Mouse (Mus musculus): ENCODE data around the gene Gadl1. TPM values are rescaled to one million over a fixed set of nuclear protein-coding genes. Genes with fewer than 3 reads are reported as not detected.
A peak's percentile ranks its signal among the peaks of the same experiment; 100 is the strongest.

The Gadl1 gene
- polyA plus RNA-seq, 1 experiment from 2014 or later, result 0.30 TPM

- 39% methylated on average over 7 of the region's 7 CpGs for WGBS
- no peak for ATAC-seq
- no peak overlapping the region for H3K9ac ChIP-seq (ENCODE audit: low read depth, low read length)
These were observed 4.8 kb downstream of the Gadl1 start for GRCm38 (mm10) chr9:115914006-115914405.

GRCm38 (mm10) chr9:115915586-115916270 is 6.5 kb downstream of the Gadl1 start:
- Histone ChIP-seq H3K27ac (ENCODE audit: low read depth, low read length) (no peak overlapping the region), H3K27me3 (replicated peaks; ENCODE audit: control insufficient read depth, insufficient read depth, low read length) (no peaks in the 10 kb centered on the region), H3K9ac (ENCODE audit: low read depth, low read length) (no peak overlapping the region), H3K9me3 (ENCODE audit: control insufficient read depth) (no peaks in the 10 kb centered on the region), H3K4me2 (replicated peaks; ENCODE audit: low read depth) (no peak overlapping the region), H3K4me1 (replicated peaks; ENCODE audit: control insufficient read depth, insufficient read depth, low read length) (no peaks in the 10 kb centered on the region), H3K4me3 (ENCODE audit: low read depth, low read length) (no peak overlapping the region), H3K36me3 (ENCODE audit: control insufficient read depth, insufficient read depth) (no peaks in the 10 kb centered on the region)
- WGBS, result 64% methylated on average over 14 of the region's 14 CpGs
- ATAC-seq, result no peak
- no peak for TF ChIP-seq CTCF (IDR thresholded peaks at IDR 0.05; ENCODE audit: low read depth)

More at GRCm38 (mm10) chr9:115914006-115914405, 4.8 kb downstream of the Gadl1 start:
- TF ChIP-seq CTCF (IDR thresholded peaks at IDR 0.05; ENCODE audit: low read depth), result no peak
- Histone ChIP-seq H3K27me3 (replicated peaks; ENCODE audit: control insufficient read depth, insufficient read depth, low read length) (no peaks in the 10 kb centered on the region), H3K9me3 (ENCODE audit: control insufficient read depth) (no peaks in the 10 kb centered on the region), H3K36me3 (ENCODE audit: control insufficient read depth, insufficient read depth) (no peaks in the 10 kb centered on the region), H3K27ac (ENCODE audit: low read depth, low read length) (no peak overlapping the region), H3K4me3 (ENCODE audit: low read depth, low read length) (no peak overlapping the region), H3K4me1 (replicated peaks; ENCODE audit: control insufficient read depth, insufficient read depth, low read length) (no peaks in the 10 kb centered on the region), H3K4me2 (replicated peaks; ENCODE audit: low read depth) (no peak overlapping the region)

DNA sequence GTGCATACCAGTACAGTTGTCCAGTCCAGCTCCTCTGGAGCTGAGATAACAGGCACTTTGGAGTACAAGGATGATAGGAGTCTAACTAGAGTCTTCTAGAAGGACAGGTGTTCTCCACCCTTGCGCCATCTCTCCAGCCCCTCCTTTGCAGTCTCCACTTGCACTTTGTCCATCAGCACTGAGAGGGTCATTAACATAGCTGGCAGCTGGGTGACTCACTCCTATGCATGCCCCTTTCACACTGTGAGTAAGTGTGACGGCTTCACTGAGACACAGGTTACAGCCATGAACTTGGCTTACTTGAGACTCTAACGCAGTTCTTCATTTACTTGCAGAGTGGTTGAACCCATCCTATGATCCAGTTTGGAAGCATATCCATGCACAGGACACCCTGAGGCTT is 10.5 kb downstream of the Gadl1 start:
- Histone ChIP-seq H3K27ac (ENCODE audit: low read depth, low read length) (no peak overlapping the region), H3K36me3 (ENCODE audit: control insufficient read depth, insufficient read depth) (no peaks in the 10 kb centered on the region), H3K4me3 (ENCODE audit: low read depth, low read length) (no peak overlapping the region), H3K4me2 (replicated peaks; ENCODE audit: low read depth) (no peak overlapping the region), H3K9ac (ENCODE audit: low read depth, low read length) (no peak overlapping the region), H3K27me3 (replicated peaks; ENCODE audit: control insufficient read depth, insufficient read depth, low read length) (no peaks in the 10 kb centered on the region), H3K4me1 (replicated peaks; ENCODE audit: control insufficient read depth, insufficient read depth, low read length) (no peaks in the 10 kb centered on the region), H3K9me3 (ENCODE audit: control insufficient read depth) (no peaks in the 10 kb centered on the region)
- no peak for TF ChIP-seq CTCF (IDR thresholded peaks at IDR 0.05; ENCODE audit: low read depth)
- ATAC-seq, result peak; percentile 99
- WGBS, result 61% methylated on average over 3 of the region's 3 CpGs

DNA sequence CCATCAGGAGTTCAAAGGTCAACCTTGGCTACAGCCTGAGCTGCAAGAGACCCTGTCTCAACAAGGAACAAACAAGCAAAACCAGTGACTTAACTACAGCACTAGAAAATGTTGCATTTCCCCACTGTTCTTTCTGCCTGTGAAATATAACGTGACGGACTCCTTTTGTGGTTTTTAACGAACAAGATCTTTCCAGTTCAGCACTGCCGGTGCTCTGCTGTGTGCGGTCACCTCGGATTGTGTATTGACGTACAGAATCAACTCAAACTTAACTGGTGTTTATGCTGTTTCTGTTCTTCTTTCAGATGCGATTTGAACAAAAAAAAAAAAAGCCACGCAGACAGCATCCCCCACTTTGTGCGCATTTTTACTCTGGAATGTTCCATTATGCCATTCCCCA is 13.4 kb downstream of the Gadl1 start:
- 93% methylated on average over 10 of the region's 10 CpGs for WGBS
- H3K4me2 ChIP-seq (replicated peaks; ENCODE audit: low read depth), result no peak overlapping the region
- no peak for TF ChIP-seq CTCF (IDR thresholded peaks at IDR 0.05; ENCODE audit: low read depth)
- H3K9ac ChIP-seq (ENCODE audit: low read depth, low read length), result no peak overlapping the region
- no peaks in the 10 kb centered on the region for H3K27me3 ChIP-seq (replicated peaks; ENCODE audit: control insufficient read depth, insufficient read depth, low read length)
- H3K27ac ChIP-seq (ENCODE audit: low read depth, low read length), result no peak overlapping the region
- H3K4me3 ChIP-seq (ENCODE audit: low read depth, low read length), result no peak overlapping the region
- ATAC-seq, result no peak
- no peaks in the 10 kb centered on the region for H3K9me3 ChIP-seq (ENCODE audit: control insufficient read depth)
- H3K36me3 ChIP-seq (ENCODE audit: control insufficient read depth, insufficient read depth), result no peaks in the 10 kb centered on the region
- H3K4me1 ChIP-seq (replicated peaks; ENCODE audit: control insufficient read depth, insufficient read depth, low read length), result no peaks in the 10 kb centered on the region

DNA sequence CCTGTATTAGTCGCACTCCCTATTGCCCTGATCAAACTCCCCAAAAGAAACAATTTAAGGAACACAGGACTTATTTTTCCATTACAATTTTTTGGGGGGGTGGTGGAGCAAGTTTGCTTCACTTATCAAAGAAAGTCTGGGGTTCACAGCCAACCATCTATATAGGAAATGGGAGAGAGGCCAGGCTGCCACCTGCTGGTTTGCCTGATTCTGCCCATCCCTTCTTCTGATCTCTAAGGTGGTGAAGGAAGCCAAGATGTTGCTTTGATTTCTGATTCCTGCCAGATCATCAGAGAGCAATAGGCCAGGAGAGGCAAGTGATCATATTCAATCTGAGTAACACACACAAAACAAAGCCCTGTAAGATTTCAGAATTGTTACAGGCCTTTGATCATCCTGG is 14.8 kb downstream of the Gadl1 start:
- Histone ChIP-seq H3K9me3 (ENCODE audit: control insufficient read depth) (no peaks in the 10 kb centered on the region), H3K27ac (ENCODE audit: low read depth, low read length) (no peak overlapping the region), H3K27me3 (replicated peaks; ENCODE audit: control insufficient read depth, insufficient read depth, low read length) (no peaks in the 10 kb centered on the region), H3K4me3 (ENCODE audit: low read depth, low read length) (no peak overlapping the region), H3K4me1 (replicated peaks; ENCODE audit: control insufficient read depth, insufficient read depth, low read length) (no peaks in the 10 kb centered on the region), H3K9ac (ENCODE audit: low read depth, low read length) (no peak overlapping the region), H3K4me2 (replicated peaks; ENCODE audit: low read depth) (no peak overlapping the region), H3K36me3 (ENCODE audit: control insufficient read depth, insufficient read depth) (no peaks in the 10 kb centered on the region)
- peak; percentile 59 for TF ChIP-seq CTCF (IDR thresholded peaks at IDR 0.05; ENCODE audit: low read depth)
- WGBS, result 100% methylated on average over 1 of the region's 1 CpGs
- ATAC-seq, result no peak

DNA sequence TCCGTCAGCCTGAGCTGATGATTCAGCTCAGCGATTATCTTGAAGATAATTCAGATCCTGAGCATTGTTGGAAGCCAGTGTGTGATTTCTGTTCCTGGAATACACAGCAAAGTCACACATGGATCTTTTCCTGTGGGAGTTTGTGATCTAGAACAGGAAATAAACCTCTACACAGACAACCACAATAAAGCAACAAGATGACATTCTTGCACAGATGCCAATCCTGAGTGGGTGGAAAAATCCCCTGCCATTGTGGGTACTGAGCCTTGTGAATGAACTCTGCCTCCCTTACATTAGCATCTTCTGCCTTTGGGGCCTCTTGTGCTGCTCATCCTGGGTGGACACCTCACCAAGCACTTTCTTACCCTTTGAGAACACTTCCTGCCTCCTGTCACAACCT is 22.5 kb downstream of the Gadl1 start:
- WGBS, result 38% methylated on average over 2 of the region's 2 CpGs
- Histone ChIP-seq H3K27me3 (replicated peaks; ENCODE audit: control insufficient read depth, insufficient read depth, low read length) (no peaks in the 10 kb centered on the region), H3K4me3 (ENCODE audit: low read depth, low read length) (no peak overlapping the region), H3K9me3 (ENCODE audit: control insufficient read depth) (no peaks in the 10 kb centered on the region), H3K27ac (ENCODE audit: low read depth, low read length) (no peak overlapping the region), H3K9ac (ENCODE audit: low read depth, low read length) (no peak overlapping the region), H3K4me1 (replicated peaks; ENCODE audit: control insufficient read depth, insufficient read depth, low read length) (no peaks in the 10 kb centered on the region), H3K36me3 (ENCODE audit: control insufficient read depth, insufficient read depth) (no peaks in the 10 kb centered on the region), H3K4me2 (replicated peaks; ENCODE audit: low read depth) (no peak overlapping the region)
- no peak for ATAC-seq
- no peak for TF ChIP-seq CTCF (IDR thresholded peaks at IDR 0.05; ENCODE audit: low read depth)

All from intestine, postnatal 0 days (tissue).